30 mouse cellular contexts compared by ENCODE assay signal in genomic region chr7:123191731-123192130, GRCm38 (mm10). TPM values are rescaled to one million over a fixed set of nuclear protein-coding genes. Genes with fewer than 3 reads are reported as not detected.
DNase-seq lines count a peak whose midpoint lies in the region; ATAC-seq lines count a peak whose summit lies in the region.
"Had no signal": no experiment of that assay in that cellular context is flagged by ENCODE, and none has a peak within 500 bp of the region (broad histone marks: within the 10 kb centered on the region; RNA-seq: fewer than 3 reads in every experiment).

No protein-coding gene starts in this region.

- H3K9me3 ChIP-seq in kidney, embryonic 16.5 days (ENCODE audit: low read length), result no peaks in the 10 kb centered on the region
- H3K9me3 ChIP-seq in forebrain, embryonic 12.5 days, result no peaks in the 10 kb centered on the region
- H3K9me3 ChIP-seq: hindbrain, embryonic 12.5 days; limb, embryonic 13.5 days; liver, embryonic 13.5 days; neural tube, embryonic 15.5 days had no signal

- no peak overlapping the region for H3K4me2 ChIP-seq in kidney, embryonic 16.5 days (replicated peaks; ENCODE audit: low read depth, low read length)
- H3K4me2 ChIP-seq in forebrain, embryonic 12.5 days, result no peak overlapping the region
- H3K4me2 ChIP-seq: heart, embryonic 11.5 days; hindbrain, embryonic 12.5 days; limb, embryonic 13.5 days; liver, embryonic 13.5 days; neural tube, embryonic 15.5 days had no signal

- no peaks in the 10 kb centered on the region for H3K4me1 ChIP-seq in kidney, embryonic 16.5 days (ENCODE audit: insufficient read depth, low read length)
- no peaks in the 10 kb centered on the region for H3K4me1 ChIP-seq in forebrain, embryonic 12.5 days
- H3K4me1 ChIP-seq: hindbrain, embryonic 12.5 days; limb, embryonic 13.5 days; liver, embryonic 13.5 days; neural tube, embryonic 15.5 days had no signal

- H3K27me3 ChIP-seq in kidney, embryonic 16.5 days (ENCODE audit: insufficient read depth, low read length), result no peaks in the 10 kb centered on the region
- no peaks in the 10 kb centered on the region for H3K27me3 ChIP-seq in forebrain, embryonic 12.5 days
- H3K27me3 ChIP-seq: hindbrain, embryonic 12.5 days; limb, embryonic 13.5 days; liver, embryonic 13.5 days; neural tube, embryonic 15.5 days had no signal

- WGBS in kidney, embryonic 16.5 days, result 74% methylated on average over 5 of the region's 5 CpGs
- WGBS in forebrain, embryonic 12.5 days, result 95% methylated on average over 5 of the region's 5 CpGs

- peaks cover 72% of the 10 kb centered on the region for H3K36me3 ChIP-seq in kidney, embryonic 16.5 days (ENCODE audit: insufficient read depth, low read length)
- H3K36me3 ChIP-seq in forebrain, embryonic 12.5 days (replicated peaks), result peaks cover 83% of the 10 kb centered on the region

- no peak overlapping the region for H3K27ac ChIP-seq in kidney, embryonic 16.5 days (ENCODE audit: low read length)
- H3K27ac ChIP-seq in forebrain, embryonic 12.5 days, result no peak overlapping the region
- H3K27ac ChIP-seq: hindbrain, embryonic 12.5 days; limb, embryonic 13.5 days; liver, embryonic 13.5 days; macrophage; neural tube, embryonic 15.5 days had no signal

- peak; percentile 43 for ATAC-seq in kidney, embryonic 16.5 days (ENCODE audit: low FRiP score, low TSS enrichment)
- no peak for ATAC-seq in forebrain, embryonic 12.5 days (ENCODE audit: low FRiP score)
- ATAC-seq: activated CD4-positive, CD25-positive, alpha-beta regulatory T cell, adult 4 months; forebrain, postnatal 0 days; lung, postnatal 0 days had no signal

- H3K4me3 ChIP-seq in kidney, embryonic 16.5 days (ENCODE audit: low read length), result no peak overlapping the region
- H3K4me3 ChIP-seq in forebrain, embryonic 12.5 days (replicated peaks), result no peak overlapping the region
- H3K4me3 ChIP-seq: erythroblast, embryonic 14.5 days; hindbrain, embryonic 12.5 days; limb, embryonic 13.5 days; liver, embryonic 13.5 days; neural tube, embryonic 15.5 days had no signal

- no peak for DNase-seq in kidney, adult 11 months
- peak; percentile 49 for DNase-seq in right cerebral cortex, adult 18-20 months
- DNase-seq in right cerebral cortex, postnatal 4 days, result no peak
- peak; percentile 80 for DNase-seq in brain, adult 2 months (ENCODE audit: low read depth, low spot score)
- peak; percentile 24 for DNase-seq in telencephalon, adult 2 months (ENCODE audit: low read depth, low spot score)
- no peak for DNase-seq in retina, embryonic 14.5 days (ENCODE audit: low spot score)
- DNase-seq: adrenal gland, adult 2 months; adrenal gland, postnatal 36 days; cerebellum, adult 2 months; cerebellum, postnatal 25 days; forebrain, postnatal 0 days; gastrocnemius, postnatal 14 days; heart, postnatal 36 days; kidney, adult 2 months; kidney, postnatal 25 days; liver, embryonic 13.5 days; lung, adult 18-20 months; midbrain, embryonic 14.5 days; thymus, postnatal 14 days had no signal

- H3K9ac ChIP-seq in kidney, embryonic 16.5 days (replicated peaks; ENCODE audit: low read length), result no peak overlapping the region
- no peak overlapping the region for H3K9ac ChIP-seq in forebrain, embryonic 12.5 days
- H3K9ac ChIP-seq: forebrain, postnatal 0 days; hindbrain, embryonic 12.5 days; limb, embryonic 13.5 days; liver, embryonic 13.5 days; neural tube, embryonic 15.5 days had no signal

RNA-seq across cellular contexts. Expression of gene Slc5a11, which starts 22.8 kb away (rescaled TPM):
- polyA plus RNA-seq in kidney, embryonic 16.5 days (2015; fragmentation: Nextera tagmentation; extraction: Ambion mirVana), result 5.0 and 5.8 TPM in 2 replicates
- 0.11 and 0.13 TPM in 2 replicates for polyA plus RNA-seq in forebrain, embryonic 12.5 days (2016; fragmentation: Nextera tagmentation; extraction: Ambion mirVana)
- polyA plus RNA-seq: adrenal gland, adult 2 months; erythroblast, embryonic 14.5 days; forebrain, embryonic 11.5 days; heart, embryonic 11.5 days; hindbrain, embryonic 12.5 days; lung, postnatal 0 days had no signal

Comparison
In these comparisons a context has a peak if more than half of its experiments do, and no peak if none do; other contexts are left out.
1. DNase-seq: peak in right cerebral cortex, adult 18-20 months (single experiment), brain, adult 2 months (single experiment) and telencephalon, adult 2 months (single experiment); none in kidney, adult 11 months (single experiment), right cerebral cortex, postnatal 4 days (single experiment) and retina, embryonic 14.5 days (single experiment).